Mouse (Mus musculus) heart, adult 2 months (tissue): ENCODE results near the gene Ptprn2. TPM values are rescaled to one million over a fixed set of nuclear protein-coding genes. Genes with fewer than 3 reads are reported as not detected.

Source experiments
- DNase-seq, 2 experiments: peaks; one replicate each; pipeline ENCODE4 v3.0.0; 2021
- H3K27ac ChIP-seq: fragments of 200-600 bp; 2 replicates; pipeline ENCODE4 v1.8.1; 2022
- H3K27me3 ChIP-seq: fragments of 200-500 bp; 2 replicates; pipeline ENCODE4 v1.6.1; 2012; ENCODE audit warnings: mild to moderate bottlenecking, low read length, inconsistent platforms, mixed read lengths; ENCODE audit not compliant: control insufficient read depth, insufficient read depth
- H3K36me3 ChIP-seq: fragments of 200-500 bp; 2 replicates; pipeline ENCODE4 v1.6.1; 2012; ENCODE audit warnings: low read length, inconsistent platforms; ENCODE audit not compliant: control insufficient read depth, insufficient read depth
- H3K4me1 ChIP-seq: fragments of 200-500 bp; 2 replicates; pipeline ENCODE4 v1.6.1; 2011; ENCODE audit warnings: low read length; ENCODE audit not compliant: control insufficient read depth, insufficient read depth
- H3K4me3 ChIP-seq: fragments of 200-600 bp; 2 replicates; pipeline ENCODE4 v1.8.1; 2022
- H3K79me2 ChIP-seq: fragments of 200-500 bp; replicated peaks from 2 replicates; pipeline ENCODE4 v1.6.1; 2012; ENCODE audit warnings: mild to moderate bottlenecking, inconsistent platforms, low read length, moderate library complexity, mixed read lengths; ENCODE audit not compliant: control insufficient read depth, insufficient read depth
- H3K9ac ChIP-seq: fragments of 200-500 bp; 2 replicates; pipeline ENCODE4 v1.6.1; 2012; ENCODE audit warnings: low read depth, mild to moderate bottlenecking, control low read depth, inconsistent platforms, low read length, mixed read lengths
- CTCF ChIP-seq: fragments of 200-600 bp; IDR thresholded peaks from 2 replicates; pipeline ENCODE4 v1.8.1; 2022; ENCODE audit warnings: antibody characterized with exemption, mild to moderate bottlenecking, moderate library complexity
- EP300 ChIP-seq: fragments of 200-500 bp; IDR thresholded peaks from 2 replicates; pipeline ENCODE4 v1.6.1; 2011; ENCODE audit warnings: low read depth, low read length, control low read depth; ENCODE audit not compliant: insufficient read depth
- POLR2A ChIP-seq: fragments of 200-500 bp; IDR thresholded peaks from 2 replicates; pipeline ENCODE4 v1.6.1; 2011; ENCODE audit warnings: mild to moderate bottlenecking, low read depth, low read length, control low read depth; ENCODE audit not compliant: insufficient read depth
- WGBS: fragments of 180-500 bp; shearing (Covaris S2); methylation state at CpG from one replicate; pipeline ENCODE4 v1.1.7; 2018; 5-methylcytosine and 5-hydroxymethylcytosine counted together
- intact Hi-C: fragments of 180-260 bp; cut with DNase I; formaldehyde crosslinking; loops from one replicate; pipeline ENCODE4 v1.15.1; 2025
- polyA plus RNA-seq: library from polyadenylated mRNA; depleted of rRNA; stranded (reverse); fragments of >200 nt; gene quantifications from 2 replicates; pipeline ENCODE4 v1.2.3, GENCODE M21; 2012
- total RNA-seq, 2 experiments: library from RNA; stranded (reverse); gene quantifications; 2 replicates each; pipeline ENCODE4 v1.2.3; 2021

The Ptprn2 gene
- total and polyA plus RNA-seq, 3 experiments, result 0.21 to 0.23 TPM; not detected in 1

GRCm38 (mm10) chr12:117156256-117156655 is 670.7 kb downstream of the Ptprn2 start:
- Histone ChIP-seq H3K9ac (no peak overlapping the region), H3K79me2 (no peaks in the 10 kb centered on the region), H3K4me3 (no peak overlapping the region), H3K4me1 (no peaks in the 10 kb centered on the region; the same call in 1 of the 2 replicates), H3K27ac (no peak overlapping the region), H3K36me3 (no peaks in the 10 kb centered on the region), H3K27me3 (peaks cover 14% of the 10 kb centered on the region; the same call in 1 of the 2 replicates)
- intact Hi-C loops, result no loop called here
- TF ChIP-seq CTCF (no peak), POLR2A (no peak), EP300 (no peak)
- 64% methylated on average over 5 of the region's 5 CpGs for WGBS
- DNase-seq, result no peak

- Histone ChIP-seq H3K79me2 (no peaks in the 10 kb centered on the region), H3K4me1 (no peaks in the 10 kb centered on the region; the same call in 1 of the 2 replicates), H3K4me3 (no peak overlapping the region), H3K27ac (no peak overlapping the region), H3K27me3 (peaks cover 14% of the 10 kb centered on the region; the same call in 1 of the 2 replicates), H3K9ac (no peak overlapping the region), H3K36me3 (no peaks in the 10 kb centered on the region)
- DNase-seq, result no peak
- 84% methylated on average over 3 of the region's 3 CpGs for WGBS
- TF ChIP-seq EP300, result no peak
- TF ChIP-seq POLR2A, result no peak
- no peak for TF ChIP-seq CTCF
- intact Hi-C loops, result no loop called here
Observed at GRCm38 (mm10) chr12:117156786-117157185, 671.3 kb downstream of the Ptprn2 start.

- Histone ChIP-seq H3K27me3 (peaks cover 14% of the 10 kb centered on the region; the same call in 1 of the 2 replicates), H3K4me3 (no peak overlapping the region), H3K27ac (no peak overlapping the region), H3K36me3 (no peaks in the 10 kb centered on the region), H3K79me2 (no peaks in the 10 kb centered on the region), H3K4me1 (no peaks in the 10 kb centered on the region; the same call in 1 of the 2 replicates), H3K9ac (no peak overlapping the region)
- DNase-seq, result no peak
- intact Hi-C loops, result no loop called here
- TF ChIP-seq EP300 (no peak), POLR2A (no peak), CTCF (no peak)
- WGBS, result 73% methylated on average over 2 of the region's 2 CpGs
Observed at GRCm38 (mm10) chr12:117157249-117157648, 671.7 kb downstream of the Ptprn2 start.

GRCm38 (mm10) chr12:117157660-117158386 is 672.3 kb downstream of the Ptprn2 start:
- intact Hi-C loops, result no loop called here
- Histone ChIP-seq H3K79me2 (no peaks in the 10 kb centered on the region), H3K4me3 (no peak overlapping the region), H3K27me3 (peaks cover 14% of the 10 kb centered on the region; the same call in 1 of the 2 replicates), H3K36me3 (no peaks in the 10 kb centered on the region), H3K4me1 (no peaks in the 10 kb centered on the region; the same call in 1 of the 2 replicates), H3K27ac (no peak overlapping the region), H3K9ac (no peak overlapping the region)
- DNase-seq, result no peak
- 25% methylated on average over 9 of the region's 9 CpGs for WGBS
- TF ChIP-seq POLR2A (no peak), CTCF (no peak), EP300 (no peak)

GRCm38 (mm10) chr12:117158950-117159668 is 673.6 kb downstream of the Ptprn2 start:
- Histone ChIP-seq H3K79me2 (no peaks in the 10 kb centered on the region), H3K4me1 (no peaks in the 10 kb centered on the region; the same call in 1 of the 2 replicates), H3K27me3 (peaks cover 9% of the 10 kb centered on the region; the same call in 1 of the 2 replicates), H3K4me3 (no peak overlapping the region), H3K36me3 (no peaks in the 10 kb centered on the region), H3K27ac (no peak overlapping the region), H3K9ac (no peak overlapping the region)
- no peak for DNase-seq
- intact Hi-C loops, result no loop called here
- TF ChIP-seq POLR2A (no peak), EP300 (no peak), CTCF (no peak)
- 27% methylated on average over 17 of the region's 17 CpGs for WGBS

GRCm38 (mm10) chr12:117159669-117160210 is 674.2 kb downstream of the Ptprn2 start:
- Histone ChIP-seq H3K36me3 (no peaks in the 10 kb centered on the region), H3K27me3 (peaks cover 9% of the 10 kb centered on the region; the same call in 1 of the 2 replicates), H3K4me1 (no peaks in the 10 kb centered on the region; the same call in 1 of the 2 replicates), H3K9ac (no peak overlapping the region), H3K27ac (no peak overlapping the region), H3K79me2 (no peaks in the 10 kb centered on the region), H3K4me3 (no peak overlapping the region)
- intact Hi-C loops, result no loop called here
- 8% methylated on average over 15 of the region's 15 CpGs for whole genome bisulfite sequencing
- DNase-seq, result no peak
- no peak for TF ChIP-seq POLR2A
- no peak for TF ChIP-seq CTCF
- TF ChIP-seq EP300, result no peak
